ENCODE assay signal across 26 mouse cellular contexts in the genomic region with DNA sequence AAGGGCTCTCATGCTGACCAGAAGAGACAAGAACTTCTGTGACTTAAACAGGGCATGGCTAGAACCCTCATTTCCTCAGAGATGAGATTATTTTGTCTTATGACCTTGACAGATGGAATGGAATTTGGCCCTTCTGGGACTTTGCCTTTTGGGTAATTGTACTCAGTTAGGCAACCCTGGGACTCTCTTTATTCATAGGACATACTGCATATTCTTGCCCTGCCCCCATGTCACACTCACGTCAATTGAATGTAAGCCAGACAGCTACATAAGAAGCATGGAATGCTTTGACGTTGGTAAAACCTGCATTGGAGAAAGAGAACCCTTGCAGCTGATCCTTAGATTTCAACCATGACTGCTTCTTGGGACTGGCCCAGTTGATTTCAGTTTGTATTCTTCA.
DNase-seq lines count a peak whose midpoint lies in the region; ATAC-seq and TF ChIP-seq lines count a peak whose summit lies in the region.
"Had no signal": no experiment of that assay in that cellular context is flagged by ENCODE, and none has a peak within 500 bp of the region (broad histone marks: within the 10 kb centered on the region; RNA-seq: fewer than 3 reads in every experiment).

No protein-coding gene starts in this region.

- no peaks in the 10 kb centered on the region for H3K9me3 ChIP-seq in lung, postnatal 0 days (ENCODE audit: low read length)
- H3K9me3 ChIP-seq: embryonic facial prominence, embryonic 13.5 days; embryonic facial prominence, embryonic 15.5 days; forebrain, embryonic 10.5 days; forebrain, embryonic 12.5 days; G1E had no signal

- TF ChIP-seq CTCF in lung, postnatal 0 days (IDR thresholded peaks at IDR 0.05): no peak

- no peaks in the 10 kb centered on the region for H3K27me3 ChIP-seq in lung, postnatal 0 days (replicated peaks; ENCODE audit: insufficient read depth, low read length)
- H3K27me3 ChIP-seq: CH12.LX; embryonic facial prominence, embryonic 13.5 days; embryonic facial prominence, embryonic 15.5 days; forebrain, embryonic 12.5 days; Patski had no signal

- H3K4me1 ChIP-seq in lung, postnatal 0 days (ENCODE audit: insufficient read depth, low read depth, low read length): no peaks in the 10 kb centered on the region
- H3K4me1 ChIP-seq: embryonic facial prominence, embryonic 13.5 days; embryonic facial prominence, embryonic 15.5 days had no signal

- TF ChIP-seq EP300 in lung, postnatal 0 days (IDR thresholded peaks at IDR 0.05): no peak

- no peak for ATAC-seq in lung, postnatal 0 days
- ATAC-seq: CD4-positive, CD25-positive, alpha-beta regulatory T cell, adult 4 months; forebrain, embryonic 14.5 days; forebrain, embryonic 16.5 days; Patski had no signal

- no peaks in the 10 kb centered on the region for H3K36me3 ChIP-seq in lung, postnatal 0 days (ENCODE audit: insufficient read depth, low read length)
- H3K36me3 ChIP-seq: embryonic facial prominence, embryonic 13.5 days; embryonic facial prominence, embryonic 15.5 days; forebrain, embryonic 12.5 days had no signal

- no peak overlapping the region for H3K9ac ChIP-seq in lung, postnatal 0 days (replicated peaks; ENCODE audit: low read depth)
- H3K9ac ChIP-seq: embryonic facial prominence, embryonic 13.5 days; embryonic facial prominence, embryonic 15.5 days; forebrain, embryonic 12.5 days had no signal

- DNase-seq in adrenal gland, postnatal 10 days: peak; percentile 10
- DNase-seq in adrenal gland, postnatal 36 days: no peak
- DNase-seq in heart, adult 11 months: peak; percentile 31
- DNase-seq in heart, adult 8-10 months (ENCODE audit: low spot score): no peak
- peak; percentile 54 for DNase-seq in lung, postnatal 0 days (ENCODE audit: low spot score)
- DNase-seq in lung, adult 18-20 months: no peak
- DNase-seq: adrenal gland, adult 2 months; B cell, adult 2 months; cerebellum, adult 11 months; cerebellum, adult 18-20 months; cerebellum, adult 8-10 months; cerebellum, adult 9-11 months; cerebellum, postnatal 14 days; cerebellum, postnatal 36 days; embryo, embryonic 11 days had no signal

- no peak overlapping the region for H3K4me3 ChIP-seq in lung, postnatal 0 days (ENCODE audit: low read depth, low read length)
- H3K4me3 ChIP-seq: embryonic facial prominence, embryonic 13.5 days; embryonic facial prominence, embryonic 15.5 days; erythroblast, embryonic 14.5 days; forebrain, embryonic 10.5 days; forebrain, embryonic 12.5 days had no signal

- 64% methylated on average over 2 of the region's 2 CpGs for WGBS in lung, postnatal 0 days

- H3K4me2 ChIP-seq in lung, postnatal 0 days (replicated peaks; ENCODE audit: low read depth, low read length): no peak overlapping the region
- H3K4me2 ChIP-seq: embryonic facial prominence, embryonic 13.5 days; embryonic facial prominence, embryonic 15.5 days; forebrain, embryonic 12.5 days had no signal

- no peak overlapping the region for H3K27ac ChIP-seq in lung, postnatal 0 days (ENCODE audit: low read length)
- H3K27ac ChIP-seq: embryonic facial prominence, embryonic 13.5 days; embryonic facial prominence, embryonic 15.5 days; forebrain, embryonic 10.5 days; forebrain, embryonic 12.5 days had no signal

Comparison
In these comparisons a context has a peak if more than half of its experiments do, and no peak if none do; other contexts are left out.
1. DNase-seq: peak in adrenal gland, postnatal 10 days (single experiment), heart, adult 11 months (single experiment) and lung, postnatal 0 days (single experiment); none in adrenal gland, postnatal 36 days (0 of 2), heart, adult 8-10 months (single experiment) and lung, adult 18-20 months (0 of 2).